Mouse (Mus musculus) cortical plate, adult 2 months (tissue): ENCODE results near the gene Gcm2. TPM values are rescaled to one million over a fixed set of nuclear protein-coding genes. Genes with fewer than 3 reads are reported as not detected.

Source experiments
- H3K27ac ChIP-seq: fragments of 200-500 bp; 2 replicates; pipeline ENCODE4 v1.5.1; 2012; ENCODE audit warnings: low read length, control low read depth, inconsistent platforms; ENCODE audit not compliant: insufficient read depth
- H3K4me1 ChIP-seq: fragments of 200-500 bp; 2 replicates; pipeline ENCODE4 v1.6.1; 2011; ENCODE audit warnings: low read length; ENCODE audit not compliant: control insufficient read depth, insufficient read depth
- H3K4me3 ChIP-seq: fragments of 200-500 bp; 2 replicates; pipeline ENCODE4 v1.5.1; 2011; ENCODE audit warnings: mild to moderate bottlenecking, low read length, control low read depth; ENCODE audit not compliant: insufficient read depth
- CTCF ChIP-seq: fragments of 200-500 bp; IDR thresholded peaks from 2 replicates; pipeline ENCODE4 v1.5.1; 2011; ENCODE audit warnings: mild to moderate bottlenecking, control low read depth, low read length; ENCODE audit not compliant: insufficient read depth; ENCODE audit errors: extremely low read depth
- POLR2A ChIP-seq: fragments of 200-500 bp; IDR thresholded peaks from 2 replicates; pipeline ENCODE4 v1.6.1; 2011; ENCODE audit warnings: mild to moderate bottlenecking, low read length, control low read depth; ENCODE audit not compliant: insufficient read depth; ENCODE audit errors: extremely low read depth
- polyA plus RNA-seq: library from polyadenylated mRNA; depleted of rRNA; stranded (reverse); fragments of >200 nt; gene quantifications from 2 replicates; pipeline ENCODE4 v1.2.3, GENCODE M21; 2012; rRNA removed

Gene Gcm2
- polyA plus RNA-seq, 1 experiment: not detected

DNA sequence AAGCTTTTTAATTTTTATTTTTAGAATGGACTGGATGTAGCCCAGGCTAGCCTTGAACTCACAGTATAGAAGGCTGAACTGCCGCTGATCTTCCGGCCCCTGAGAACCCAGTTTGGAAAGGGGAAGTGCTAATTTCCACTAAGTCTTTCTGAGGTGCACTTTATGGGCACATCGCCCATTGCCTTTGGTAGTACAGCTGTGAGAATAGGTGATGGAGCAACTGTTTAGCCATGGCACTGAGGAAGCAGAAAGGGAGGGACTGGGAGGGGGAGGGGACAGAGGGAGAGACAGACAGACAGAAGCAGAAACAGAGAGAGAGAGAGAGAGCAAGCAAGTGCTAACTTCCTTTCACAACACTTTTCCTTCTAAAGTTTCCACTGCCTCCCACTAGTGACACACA lies 26.3 kb downstream of the Gcm2 start:
- H3K27ac ChIP-seq: no peak overlapping the region
- no peak overlapping the region for H3K4me3 ChIP-seq
- TF ChIP-seq CTCF (no peak), POLR2A (no peak)
- H3K4me1 ChIP-seq: 0 out of 2 replicates have a peak, but pooled peaks cover 1% of the 10 kb centered on the region

DNA sequence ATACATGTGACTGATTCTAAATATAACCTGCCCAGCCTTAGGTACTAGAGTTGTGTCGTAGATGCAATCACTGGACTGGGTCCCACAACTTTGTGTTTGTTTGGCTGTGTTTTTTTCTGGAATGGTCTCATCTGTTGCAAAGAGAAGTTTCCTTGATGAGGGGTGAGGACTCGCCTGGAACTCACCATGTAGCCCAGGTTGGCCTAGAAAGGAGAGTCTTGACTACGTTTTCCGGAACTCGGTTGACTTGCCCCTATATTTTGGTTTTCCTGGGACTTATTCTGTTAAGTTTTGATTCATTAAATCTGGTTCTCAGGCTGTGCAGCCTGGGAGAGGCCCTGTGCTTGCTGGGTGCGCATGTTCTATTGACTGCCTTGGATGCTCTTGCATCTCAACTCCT lies 30.1 kb downstream of the Gcm2 start:
- no peak overlapping the region for H3K27ac ChIP-seq
- no peak for TF ChIP-seq CTCF
- no peak for TF ChIP-seq POLR2A
- H3K4me1 ChIP-seq: 0 out of 2 replicates have a peak, but pooled peaks cover 1% of the 10 kb centered on the region
- no peak overlapping the region for H3K4me3 ChIP-seq

DNA sequence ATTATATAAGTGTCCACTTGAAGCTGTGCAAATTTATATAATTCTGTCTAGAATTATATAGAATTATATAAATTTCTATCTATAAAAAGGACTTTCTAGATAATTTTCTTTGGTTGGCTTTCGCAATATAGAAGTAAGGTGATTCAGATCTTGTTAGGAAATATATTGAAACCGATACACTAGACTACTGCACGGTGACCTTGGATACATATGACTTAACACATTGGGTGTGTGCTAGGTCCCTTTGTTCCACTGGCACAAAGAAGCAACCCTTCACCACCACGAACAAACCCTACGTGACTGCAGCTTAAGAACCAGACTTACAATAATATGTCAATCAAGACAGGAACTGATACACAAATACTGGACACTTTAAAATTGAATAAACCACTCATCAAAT lies 31.0 kb downstream of the Gcm2 start:
- Histone ChIP-seq H3K4me3 (peak overlapping the region; percentile 38; the same call in 1 of the 2 replicates), H3K27ac (no peak overlapping the region), H3K4me1 (0 out of 2 replicates have a peak, but pooled peaks cover 1% of the 10 kb centered on the region)
- TF ChIP-seq POLR2A (no peak), CTCF (no peak)

DNA sequence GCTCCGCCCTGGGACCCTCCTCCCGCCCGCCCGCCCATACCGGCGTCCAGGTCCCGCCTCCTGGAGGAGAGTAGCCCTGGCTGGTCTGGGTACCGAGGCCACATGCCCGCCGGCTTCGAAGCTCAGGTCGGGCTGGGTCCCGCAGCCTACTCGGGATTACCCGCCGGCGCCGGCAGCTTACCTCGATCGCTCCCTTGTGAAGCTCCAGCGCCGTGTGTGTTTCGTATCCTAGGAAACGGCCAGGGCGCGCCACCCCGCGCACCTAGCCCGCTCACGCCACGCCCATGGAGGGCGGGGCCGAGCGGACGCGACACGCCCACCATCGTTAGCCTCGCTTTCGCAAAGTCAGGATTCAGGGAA lies 31.4 kb downstream of the Gcm2 start, which contains the start of gene Mak:
Gene Mak (minus strand): TSS at position 286 of the 360 bp plus-strand sequence.
- Histone ChIP-seq H3K4me1 (0 out of 2 replicates have a peak, but pooled peaks cover 1% of the 10 kb centered on the region), H3K27ac (no peak within 1 kb of the TSS), H3K4me3 (peak within 1 kb of the TSS; percentile 38)
- TF ChIP-seq CTCF: no peak
- TF ChIP-seq POLR2A: no peak

DNA sequence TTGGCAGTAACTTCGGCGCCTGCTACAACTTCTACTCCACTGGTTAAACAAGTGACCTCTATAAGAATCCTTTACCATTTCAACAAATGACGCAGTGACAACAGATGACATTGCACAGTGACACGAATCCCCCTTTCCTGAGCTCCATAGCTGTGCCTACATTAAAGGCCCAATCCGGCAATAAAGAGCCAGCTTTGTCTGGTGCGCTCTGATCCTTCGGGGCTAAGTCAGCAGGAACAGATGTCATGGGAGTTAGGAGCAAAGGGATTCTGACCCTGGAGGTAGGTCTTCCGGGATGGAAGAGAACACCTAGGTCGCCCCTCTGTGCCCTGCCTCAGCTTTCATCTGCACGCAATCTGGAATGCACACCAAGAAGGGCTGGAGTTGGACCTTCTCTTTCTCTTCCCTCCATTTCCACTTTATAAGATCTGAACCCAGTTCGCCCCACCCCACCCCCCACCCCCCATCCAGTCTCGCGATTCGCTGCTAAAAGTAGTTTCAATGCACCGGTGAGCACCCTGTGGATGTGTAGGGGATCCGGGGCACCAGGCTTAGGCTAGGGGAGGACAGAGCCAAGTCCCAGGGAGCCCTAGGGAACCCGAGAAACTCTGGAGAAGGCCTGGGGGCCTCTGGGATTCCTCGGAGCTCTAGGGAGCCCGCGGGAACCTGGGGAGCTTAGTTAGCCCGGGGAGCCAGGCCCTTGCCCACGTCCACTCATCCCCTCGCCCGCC lies 32.0 kb downstream of the Gcm2 start:
- H3K4me3 ChIP-seq: peak overlapping the region; percentile 38
- TF ChIP-seq CTCF (no peak), POLR2A (no peak)
- H3K4me1 ChIP-seq: 0 out of 2 replicates have a peak, but pooled peaks cover 1% of the 10 kb centered on the region
- no peak overlapping the region for H3K27ac ChIP-seq

DNA sequence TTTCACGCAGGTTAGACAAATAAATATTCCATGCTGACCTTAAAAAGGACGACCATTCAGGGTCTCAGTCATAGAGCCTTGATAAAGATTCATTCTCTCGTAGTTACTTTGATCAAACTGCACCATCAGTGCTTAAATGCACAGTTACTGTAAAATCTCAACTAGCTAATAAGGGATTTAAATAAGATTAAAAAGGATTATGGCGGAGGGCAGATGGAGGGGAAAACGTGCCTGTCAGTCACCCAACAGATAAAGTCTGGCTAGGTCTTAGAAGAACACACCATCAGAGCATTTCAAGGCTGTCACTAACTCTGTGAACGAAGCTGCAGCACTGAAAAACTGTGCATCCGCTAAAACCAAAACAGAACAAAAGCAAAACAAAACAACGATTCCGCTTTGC lies 32.9 kb downstream of the Gcm2 start:
- Histone ChIP-seq H3K4me1 (0 out of 2 replicates have a peak, but pooled peaks cover 1% of the 10 kb centered on the region), H3K27ac (no peak overlapping the region), H3K4me3 (no peak overlapping the region)
- TF ChIP-seq CTCF (no peak), POLR2A (no peak)

DNA sequence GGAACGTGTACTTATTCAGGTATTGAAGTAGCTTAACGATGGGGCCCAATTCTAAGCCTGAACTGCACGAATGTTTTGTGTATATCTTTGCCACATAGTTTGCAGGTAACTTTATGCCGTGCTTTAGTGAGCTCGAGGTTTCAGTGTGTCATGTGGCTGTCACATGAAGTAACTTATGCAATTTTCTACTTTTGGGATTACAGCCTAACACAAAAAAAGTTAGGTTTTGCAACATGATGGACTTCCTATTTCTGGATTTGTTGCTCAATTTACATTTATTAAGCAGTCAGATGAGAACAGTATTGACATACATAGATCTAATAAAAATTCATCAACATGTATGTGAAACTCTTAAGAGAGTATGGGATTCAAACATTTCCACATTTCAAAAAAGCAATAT lies 37.0 kb downstream of the Gcm2 start:
- H3K4me1 ChIP-seq: no peaks in the 10 kb centered on the region
- TF ChIP-seq POLR2A (no peak), CTCF (no peak)
- H3K27ac ChIP-seq: no peak overlapping the region
- H3K4me3 ChIP-seq: no peak overlapping the region

DNA sequence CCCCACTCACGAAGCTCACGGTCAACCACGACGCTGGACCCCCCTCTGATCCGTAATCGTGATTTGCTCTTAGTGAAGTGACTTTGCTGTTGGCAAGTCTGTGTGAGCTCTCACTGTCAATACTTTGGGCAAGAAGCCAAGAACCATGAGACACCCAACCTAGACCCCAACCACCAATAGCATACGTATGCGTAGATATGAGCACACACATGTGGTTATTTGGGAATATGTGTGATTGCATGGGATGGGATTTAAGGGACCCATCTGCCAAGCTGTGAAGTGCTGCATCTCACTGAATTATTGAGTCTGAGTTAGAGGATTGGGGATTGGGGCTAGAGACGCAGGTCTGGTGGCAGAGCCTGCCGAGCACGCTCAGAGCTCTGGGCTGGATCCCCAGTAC lies 39.2 kb downstream of the Gcm2 start:
- TF ChIP-seq CTCF (no peak), POLR2A (no peak)
- Histone ChIP-seq H3K27ac (no peak overlapping the region), H3K4me3 (no peak overlapping the region), H3K4me1 (no peaks in the 10 kb centered on the region)

DNA sequence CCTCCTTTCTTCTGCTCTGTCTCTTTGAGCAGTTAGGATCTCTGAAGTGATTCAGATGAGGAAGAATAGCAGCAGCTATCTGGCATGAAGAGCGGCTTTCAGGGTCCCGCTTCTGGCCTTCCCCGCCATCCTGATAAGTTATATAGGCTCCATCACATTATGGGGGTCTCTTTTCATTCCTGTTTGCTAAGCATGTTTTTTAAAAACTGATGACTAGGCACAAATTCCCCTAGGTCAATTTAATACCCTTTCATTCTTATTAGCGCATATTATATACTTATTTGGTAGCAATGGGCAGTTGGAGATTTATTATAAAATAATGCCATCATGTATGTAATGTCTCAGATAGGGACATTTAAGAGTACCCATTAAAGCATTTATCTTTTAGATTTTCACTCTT lies 43.2 kb downstream of the Gcm2 start:
- Histone ChIP-seq H3K27ac (no peak overlapping the region), H3K4me3 (no peak overlapping the region), H3K4me1 (no peaks in the 10 kb centered on the region)
- TF ChIP-seq CTCF (no peak), POLR2A (no peak)

DNA sequence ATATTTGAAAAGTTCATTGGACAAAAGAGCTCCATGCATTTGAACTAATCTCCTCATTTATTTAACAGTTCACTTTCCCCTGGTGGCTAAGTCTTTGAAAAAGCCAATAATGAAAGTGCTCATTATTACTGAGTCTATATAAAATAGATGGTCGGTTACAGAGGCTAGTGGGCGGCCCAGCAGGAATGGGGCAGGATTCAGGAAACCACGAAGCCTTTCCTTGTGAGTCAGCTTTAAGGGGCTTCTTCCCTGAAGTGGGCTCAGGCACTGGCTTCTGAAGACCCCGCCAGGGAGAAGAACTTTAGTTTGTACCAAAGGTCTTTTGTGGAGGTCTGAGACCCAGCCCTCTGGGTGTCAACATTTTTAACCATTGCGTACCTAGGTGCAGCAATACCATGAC lies 58.9 kb downstream of the Gcm2 start:
- no peak for TF ChIP-seq CTCF
- no peak for TF ChIP-seq POLR2A
- Histone ChIP-seq H3K27ac (no peak overlapping the region), H3K4me1 (no peaks in the 10 kb centered on the region), H3K4me3 (no peak overlapping the region)

Other genes with a start within 250 kb of the Gcm2 start
- gene Pak1ip1, start 110.0 kb downstream of the Gcm2 start, polyA plus RNA-seq: 49.9 and 50.7 TPM in 2 replicates
- 67.3 and 69.6 TPM in 2 replicates for gene Tmem14c, start 94.7 kb downstream of the Gcm2 start, polyA plus RNA-seq
- 3.3 and 4.1 TPM in 2 replicates for gene Mak, start 31.3 kb downstream of the Gcm2 start, polyA plus RNA-seq
- 0.06 and 0.54 TPM in 2 replicates for gene Sycp2l, start 3.3 kb upstream of the Gcm2 start, polyA plus RNA-seq
- gene Elovl2, start 109.4 kb upstream of the Gcm2 start, polyA plus RNA-seq: 11.9 and 12.6 TPM in 2 replicates
- gene Smim13, start 138.8 kb upstream of the Gcm2 start, polyA plus RNA-seq: 121 and 125 TPM in 2 replicates
- gene Gm17364, start 162.9 kb upstream of the Gcm2 start, polyA plus RNA-seq: not detected in 2 replicates